Mouse (Mus musculus): ENCODE measurements at regions not wholly inside any gene's neighbourhood (a gene's known extent, or its start where the extent isn't known, plus 50 kb on each side); places are given as distances from the start of the nearest gene placed in this dataset.

DNA sequence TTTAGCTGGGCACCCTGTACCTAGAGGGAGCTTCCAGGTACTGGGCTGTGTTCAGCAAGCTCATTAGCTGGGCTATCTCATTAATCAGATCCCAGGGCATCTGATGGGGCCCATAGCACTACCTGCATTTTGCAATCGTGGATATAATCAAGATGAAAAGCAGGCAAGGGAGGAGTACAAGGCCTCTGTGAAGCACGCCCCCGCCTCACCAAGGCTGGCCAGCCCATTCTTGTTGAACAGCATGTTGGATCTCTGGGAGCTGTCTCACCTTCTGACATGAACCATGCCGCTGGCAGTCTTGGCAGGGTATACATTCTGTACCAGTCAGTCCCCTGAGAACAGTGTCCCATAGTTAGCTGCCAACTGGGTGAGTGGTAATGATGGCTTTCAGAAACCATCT lies 122.3 kb upstream of the Irx3 start:
- TF ChIP-seq REST (IDR thresholded peaks at IDR 0.05; ENCODE audit: insufficient read depth, insufficient read length) (no peak), CEBPB (IDR thresholded peaks at IDR 0.05; ENCODE audit: insufficient read depth, poor library complexity, severe bottlenecking) (no peak), MAX (IDR thresholded peaks at IDR 0.05; ENCODE audit: low read depth) (no peak), USF1 (IDR thresholded peaks at IDR 0.05; ENCODE audit: low read depth) (no peak), POLR2AphosphoS2 (IDR thresholded peaks at IDR 0.05; ENCODE audit: insufficient read length, low read depth) (no peak), TCF12 (IDR thresholded peaks at IDR 0.05; ENCODE audit: insufficient read depth, poor library complexity, severe bottlenecking) (no peak), MYOD1 (IDR thresholded peaks at IDR 0.05; ENCODE audit: control insufficient read depth in 1 of 3, insufficient read length in 2 of 3, low read depth in 2 of 3) (no peak), TCF3 (IDR thresholded peaks at IDR 0.05; ENCODE audit: insufficient read length, low read depth) (no peak)
- H3K79me2 ChIP-seq (ENCODE audit: control insufficient read depth, insufficient read depth) = no peaks in the 10 kb centered on the region
- H3K27me3 ChIP-seq (ENCODE audit: control insufficient read depth, insufficient read depth, insufficient read length) = no peaks in the 10 kb centered on the region
- no peak overlapping the region for H3K4me3 ChIP-seq
- H3K4me2 ChIP-seq (ENCODE audit: low read depth) = no peak overlapping the region
- no peak overlapping the region for H3ac ChIP-seq (ENCODE audit: control insufficient read depth, insufficient read length)
- H3K36me3 ChIP-seq (ENCODE audit: control insufficient read depth, insufficient read depth) = no peaks in the 10 kb centered on the region

DNA sequence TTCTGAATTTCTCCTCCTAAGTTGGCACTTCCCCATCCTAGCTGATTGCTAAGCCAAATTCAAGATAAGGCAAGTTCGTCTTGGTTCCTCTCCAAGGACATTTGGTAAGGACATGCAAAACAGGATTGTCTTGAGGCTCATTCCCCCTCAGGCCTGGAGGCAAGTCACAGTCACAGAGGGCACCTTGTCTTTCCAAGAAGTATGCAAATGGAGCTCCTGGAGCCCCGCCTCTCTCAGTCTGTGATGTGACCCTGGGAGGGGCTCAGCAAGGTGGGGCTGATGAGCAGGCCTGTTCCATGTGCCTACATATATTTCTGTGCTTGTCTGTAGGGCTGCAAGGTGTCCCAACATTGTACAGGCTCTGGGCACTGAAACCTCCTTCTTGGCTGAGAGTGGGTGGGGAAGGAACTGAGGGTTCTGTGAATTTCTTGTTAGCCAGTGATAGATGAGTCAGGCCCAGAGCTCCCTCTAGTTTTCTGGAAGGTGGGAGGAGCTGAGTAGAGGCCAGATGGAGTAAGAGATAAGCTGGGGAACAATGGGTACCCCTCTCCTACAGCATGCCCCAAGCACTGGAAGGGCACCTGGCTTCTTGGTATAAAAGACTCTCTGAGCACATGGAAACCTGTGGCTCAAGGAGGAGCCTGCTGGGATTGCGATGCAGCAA lies 120.5 kb upstream of the Irx3 start:
- no peak for TF ChIP-seq REST (IDR thresholded peaks at IDR 0.05; ENCODE audit: insufficient read depth, insufficient read length)
- TF ChIP-seq MYOG (IDR thresholded peaks at IDR 0.05; ENCODE audit: control insufficient read depth in 1 of 3, insufficient read depth in 1 of 3, insufficient read length in 2 of 3, low read depth in 2 of 3) = no peak
- no peak for TF ChIP-seq TCF3 (IDR thresholded peaks at IDR 0.05; ENCODE audit: insufficient read length, low read depth)
- no peak for TF ChIP-seq POLR2AphosphoS2 (IDR thresholded peaks at IDR 0.05; ENCODE audit: insufficient read length, low read depth)
- no peak for TF ChIP-seq USF1 (IDR thresholded peaks at IDR 0.05; ENCODE audit: low read depth)
- no peak for TF ChIP-seq E2F4 (IDR thresholded peaks at IDR 0.05; ENCODE audit: insufficient read depth)
- TF ChIP-seq POLR2A (IDR thresholded peaks at IDR 0.05; ENCODE audit: insufficient read length, low read depth) = no peak
- no peak for TF ChIP-seq CEBPB (IDR thresholded peaks at IDR 0.05; ENCODE audit: insufficient read depth, poor library complexity, severe bottlenecking)
- no peak for TF ChIP-seq MAX (IDR thresholded peaks at IDR 0.05; ENCODE audit: low read depth)
- no peak for TF ChIP-seq MYOD1 (IDR thresholded peaks at IDR 0.05; ENCODE audit: control insufficient read depth in 1 of 3, insufficient read length in 2 of 3, low read depth in 2 of 3)
- TF ChIP-seq TCF12 (IDR thresholded peaks at IDR 0.05; ENCODE audit: insufficient read depth, poor library complexity, severe bottlenecking) = no peak
- TF ChIP-seq SRF (IDR thresholded peaks at IDR 0.05; ENCODE audit: control insufficient read depth, insufficient read length, low read depth) = no peak
- Histone ChIP-seq H3K36me3 (ENCODE audit: control insufficient read depth, insufficient read depth) (no peaks in the 10 kb centered on the region), H3K27me3 (ENCODE audit: control insufficient read depth, insufficient read depth, insufficient read length) (no peaks in the 10 kb centered on the region), H3ac (ENCODE audit: control insufficient read depth, insufficient read length) (no peak overlapping the region), H3K4me3 (no peak overlapping the region), H3K79me2 (ENCODE audit: control insufficient read depth, insufficient read depth) (no peaks in the 10 kb centered on the region), H3K4me2 (ENCODE audit: low read depth) (no peak overlapping the region)

DNA sequence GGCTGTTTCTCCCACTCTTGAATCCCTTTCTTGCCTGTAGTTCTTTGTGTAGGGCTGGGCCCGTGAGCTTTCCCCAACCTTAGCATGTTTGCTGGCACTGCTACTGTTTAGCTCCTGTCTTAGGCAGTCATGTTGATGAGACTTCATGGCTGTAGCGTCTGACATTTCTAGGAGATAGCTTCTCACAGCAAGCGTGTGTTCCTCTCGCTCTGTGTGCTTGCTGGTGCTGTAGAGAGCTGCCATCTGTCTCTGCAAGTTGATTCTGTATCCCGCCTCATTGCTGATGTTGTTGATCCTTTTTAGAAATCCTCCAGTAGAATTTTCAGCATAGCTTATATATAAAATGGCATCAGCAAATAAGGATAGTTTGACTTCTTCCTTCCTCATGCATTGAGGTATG lies 116.0 kb upstream of the Irx3 start:
- no peaks in the 10 kb centered on the region for H3K27me3 ChIP-seq (ENCODE audit: control insufficient read depth, insufficient read depth, insufficient read length)
- H3ac ChIP-seq (ENCODE audit: control insufficient read depth, insufficient read length) = no peak overlapping the region

DNA sequence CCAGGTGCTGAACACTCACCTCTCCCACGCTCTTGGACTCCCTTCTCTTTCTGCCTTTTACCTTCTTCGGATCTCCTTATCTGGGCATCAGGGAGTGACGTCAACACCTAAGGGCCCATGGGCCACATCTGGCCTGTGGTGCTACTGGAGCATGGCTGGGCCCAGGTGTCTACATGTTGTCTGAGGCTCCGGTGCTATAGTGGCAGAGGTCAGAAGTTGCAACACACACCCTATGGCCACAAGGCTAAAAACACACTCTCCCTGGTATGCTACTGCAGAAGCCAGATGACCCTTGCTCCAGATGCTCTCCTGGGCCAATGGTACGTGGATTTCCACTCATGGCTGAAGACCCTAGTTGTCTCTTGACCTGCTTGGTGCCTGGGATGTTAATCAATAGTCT lies 112.1 kb upstream of the Irx3 start:
- no peak for TF ChIP-seq CEBPB (IDR thresholded peaks at IDR 0.05; ENCODE audit: insufficient read depth, poor library complexity, severe bottlenecking)
- TF ChIP-seq POLR2AphosphoS2 (IDR thresholded peaks at IDR 0.05; ENCODE audit: insufficient read length, low read depth) = no peak
- no peak for TF ChIP-seq E2F4 (IDR thresholded peaks at IDR 0.05; ENCODE audit: insufficient read depth)
- TF ChIP-seq POLR2A (IDR thresholded peaks at IDR 0.05; ENCODE audit: insufficient read length, low read depth) = no peak
- no peak for TF ChIP-seq USF1 (IDR thresholded peaks at IDR 0.05; ENCODE audit: low read depth)
- TF ChIP-seq TCF12 (IDR thresholded peaks at IDR 0.05; ENCODE audit: insufficient read depth, poor library complexity, severe bottlenecking) = no peak
- TF ChIP-seq MAX (IDR thresholded peaks at IDR 0.05; ENCODE audit: low read depth) = no peak
- no peak for TF ChIP-seq TCF3 (IDR thresholded peaks at IDR 0.05; ENCODE audit: insufficient read length, low read depth)
- no peak for TF ChIP-seq MYOG (IDR thresholded peaks at IDR 0.05; ENCODE audit: control insufficient read depth in 1 of 3, insufficient read depth in 1 of 3, insufficient read length in 2 of 3, low read depth in 2 of 3)
- TF ChIP-seq REST (IDR thresholded peaks at IDR 0.05; ENCODE audit: insufficient read depth, insufficient read length) = no peak
- TF ChIP-seq SRF (IDR thresholded peaks at IDR 0.05; ENCODE audit: control insufficient read depth, insufficient read length, low read depth) = no peak
- no peak for TF ChIP-seq MYOD1 (IDR thresholded peaks at IDR 0.05; ENCODE audit: control insufficient read depth in 1 of 3, insufficient read length in 2 of 3, low read depth in 2 of 3)
- H3K36me3 ChIP-seq (ENCODE audit: control insufficient read depth, insufficient read depth) = no peaks in the 10 kb centered on the region
- no peaks in the 10 kb centered on the region for H3K27me3 ChIP-seq (ENCODE audit: control insufficient read depth, insufficient read depth, insufficient read length)
- no peak overlapping the region for H3ac ChIP-seq (ENCODE audit: control insufficient read depth, insufficient read length)
- no peak overlapping the region for H3K4me2 ChIP-seq (ENCODE audit: low read depth)
- H3K79me2 ChIP-seq (ENCODE audit: control insufficient read depth, insufficient read depth) = no peaks in the 10 kb centered on the region
- H3K4me3 ChIP-seq = no peak overlapping the region

More for the DNA sequence above, 116.0 kb upstream of the Irx3 start:
- Histone ChIP-seq H3K4me2 (ENCODE audit: low read depth) (no peak overlapping the region), H3K4me3 (no peak overlapping the region), H3K36me3 (ENCODE audit: control insufficient read depth, insufficient read depth) (no peaks in the 10 kb centered on the region), H3K79me2 (ENCODE audit: control insufficient read depth, insufficient read depth) (no peaks in the 10 kb centered on the region)
- TF ChIP-seq MAX (IDR thresholded peaks at IDR 0.05; ENCODE audit: low read depth) (no peak), TCF12 (IDR thresholded peaks at IDR 0.05; ENCODE audit: insufficient read depth, poor library complexity, severe bottlenecking) (no peak), MYOD1 (IDR thresholded peaks at IDR 0.05; ENCODE audit: control insufficient read depth in 1 of 3, insufficient read length in 2 of 3, low read depth in 2 of 3) (no peak), POLR2AphosphoS2 (IDR thresholded peaks at IDR 0.05; ENCODE audit: insufficient read length, low read depth) (no peak), E2F4 (IDR thresholded peaks at IDR 0.05; ENCODE audit: insufficient read depth) (no peak), MYOG (IDR thresholded peaks at IDR 0.05; ENCODE audit: control insufficient read depth in 1 of 3, insufficient read depth in 1 of 3, insufficient read length in 2 of 3, low read depth in 2 of 3) (no peak), CEBPB (IDR thresholded peaks at IDR 0.05; ENCODE audit: insufficient read depth, poor library complexity, severe bottlenecking) (no peak), TCF3 (IDR thresholded peaks at IDR 0.05; ENCODE audit: insufficient read length, low read depth) (no peak), POLR2A (IDR thresholded peaks at IDR 0.05; ENCODE audit: insufficient read length, low read depth) (no peak), REST (IDR thresholded peaks at IDR 0.05; ENCODE audit: insufficient read depth, insufficient read length) (no peak), SRF (IDR thresholded peaks at IDR 0.05; ENCODE audit: control insufficient read depth, insufficient read length, low read depth) (no peak), USF1 (IDR thresholded peaks at IDR 0.05; ENCODE audit: low read depth) (no peak)
